Mouse (Mus musculus): ENCODE results near the gene Spc24.

- TF ChIP-seq CTCF (IDR thresholded peaks at IDR 0.05; ENCODE audit: low read depth, low read length): no peak
- TF ChIP-seq TAL1 (conservative IDR thresholded peaks at IDR 0.05; ENCODE audit: low read depth, low read length): no peak
Measured at GRCm38 (mm10) chr9:21754516-21755321, 5.4 kb downstream of the Spc24 start.
